Mouse (Mus musculus) neutrophil, adult 65 days (primary cell): ENCODE data around the gene Tnfrsf13b. TPM values are rescaled to one million over a fixed set of nuclear protein-coding genes. Genes with fewer than 3 reads are reported as not detected.

Experiments
- total RNA-seq: library from RNA; stranded (reverse); gene quantifications from 2 replicates; pipeline ENCODE4 v1.2.4, GENCODE M21; 2023

Tnfrsf13b gene
- total RNA-seq: 18.0 and 19.6 TPM in 2 replicates

DNA sequence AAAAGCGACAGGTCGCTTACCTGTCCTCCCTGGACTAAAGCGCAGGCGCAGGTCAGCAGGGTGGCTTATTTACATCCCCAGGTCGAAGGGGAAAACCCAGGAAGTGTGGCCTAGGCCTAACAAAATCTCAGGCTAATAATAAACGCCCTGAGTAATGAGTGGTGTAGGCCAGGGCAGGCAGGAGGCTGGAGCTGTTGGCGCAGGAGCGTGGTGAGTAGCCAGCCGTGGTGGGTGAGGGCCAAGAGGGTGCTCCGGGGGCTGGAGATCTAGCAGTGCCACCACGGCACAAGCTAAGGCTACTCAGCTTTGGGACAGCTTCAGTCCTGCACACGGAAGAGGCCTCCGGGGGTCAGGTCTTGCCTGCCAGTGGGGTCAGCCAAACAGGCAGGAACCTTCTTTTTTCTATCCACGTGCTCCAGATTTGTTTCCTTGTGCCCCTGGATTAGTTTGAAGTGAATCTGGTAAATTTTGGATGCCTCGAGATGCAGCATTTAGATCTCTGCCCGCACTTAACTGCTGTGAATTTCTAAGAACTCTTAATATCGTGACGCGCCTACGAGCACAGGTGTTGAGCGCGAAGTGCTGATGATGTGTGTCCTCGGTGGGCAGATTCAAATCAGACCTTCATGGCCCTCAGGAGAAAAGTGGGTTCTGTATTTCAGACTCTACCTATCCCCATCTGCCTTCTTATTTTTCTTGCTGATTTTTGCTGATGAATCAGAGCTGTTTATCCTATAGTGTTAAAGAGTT, at the start of gene Tnfrsf13b:
Gene Tnfrsf13b, plus strand, starts transcription at position 150 of the 750 bp plus-strand sequence.

GRCm38 (mm10) chr11:61174821-61175658, 48.5 kb downstream of the Tnfrsf13b start, which contains the start of gene Usp22:
Gene Usp22, minus strand, starts transcription at chr11:61175055.

Other genes with a start within 250 kb of the Tnfrsf13b start
- 14.6 and 16.7 TPM in 2 replicates for gene Tmem11, start 247.5 kb upstream of the Tnfrsf13b start, total RNA-seq
- 6.0 and 7.4 TPM in 2 replicates for gene Natd1, start 212.0 kb upstream of the Tnfrsf13b start, total RNA-seq
- 135 and 174 TPM in 2 replicates for gene Map2k3, start 194.7 kb upstream of the Tnfrsf13b start, total RNA-seq
- gene Kcnj12, start 104.2 kb upstream of the Tnfrsf13b start, total RNA-seq: not detected in 2 replicates
- gene Usp22, start 48.3 kb downstream of the Tnfrsf13b start, total RNA-seq: 70.4 and 83.2 TPM in 2 replicates
- not detected in 2 replicates for gene Aldh3a1, start 80.8 kb downstream of the Tnfrsf13b start, total RNA-seq
- 72.6 and 108 TPM in 2 replicates for gene Aldh3a2, start 140.7 kb downstream of the Tnfrsf13b start, total RNA-seq
- gene Slc47a2, start 216.1 kb downstream of the Tnfrsf13b start, total RNA-seq: not detected in 2 replicates